Mouse (Mus musculus) spleen, postnatal 14 days (tissue): Measurements from ENCODE around the gene Sox5.

Experiments used
- DNase-seq, 2 experiments: peaks; one replicate each; pipeline ENCODE4 v3.0.0; 2021 to 2022; ENCODE audit warnings: low spot score in 2 of 2

Gene Sox5

DNA sequence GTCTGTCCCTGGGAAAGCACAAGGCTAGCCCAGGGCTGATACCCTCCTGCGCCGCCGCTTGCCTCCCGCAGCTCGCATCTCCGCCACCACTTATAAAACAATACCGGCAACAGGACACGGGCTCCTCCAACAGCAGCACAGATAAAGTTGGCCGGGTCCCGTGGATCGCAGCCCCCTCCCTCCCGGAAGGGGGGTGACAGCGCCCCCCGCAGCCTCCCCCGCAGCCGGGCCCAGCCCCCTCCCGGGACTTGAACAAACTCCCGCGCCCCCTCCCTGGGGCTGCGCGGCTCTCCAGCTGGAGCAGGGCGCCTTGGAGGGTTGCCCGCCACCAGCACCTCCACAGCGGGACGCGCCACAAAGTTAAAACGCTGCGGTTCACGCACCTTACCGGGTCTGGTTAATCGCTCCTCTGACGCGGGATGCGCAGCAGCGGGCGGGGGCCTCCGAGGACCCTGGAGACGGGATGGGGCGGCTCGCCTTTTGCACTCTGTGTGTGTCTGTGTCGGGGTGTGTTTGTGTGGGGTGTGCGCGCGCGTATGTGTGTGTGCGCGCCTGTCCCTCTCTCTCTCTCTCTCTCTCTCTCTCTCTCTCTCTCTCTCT lies at the start of gene Sox5:
Gene Sox5 (minus strand): TSS at position 547 of the 600 bp plus-strand sequence.
- peak in 1 of 2 experiments; percentile 17 for DNase-seq

DNA sequence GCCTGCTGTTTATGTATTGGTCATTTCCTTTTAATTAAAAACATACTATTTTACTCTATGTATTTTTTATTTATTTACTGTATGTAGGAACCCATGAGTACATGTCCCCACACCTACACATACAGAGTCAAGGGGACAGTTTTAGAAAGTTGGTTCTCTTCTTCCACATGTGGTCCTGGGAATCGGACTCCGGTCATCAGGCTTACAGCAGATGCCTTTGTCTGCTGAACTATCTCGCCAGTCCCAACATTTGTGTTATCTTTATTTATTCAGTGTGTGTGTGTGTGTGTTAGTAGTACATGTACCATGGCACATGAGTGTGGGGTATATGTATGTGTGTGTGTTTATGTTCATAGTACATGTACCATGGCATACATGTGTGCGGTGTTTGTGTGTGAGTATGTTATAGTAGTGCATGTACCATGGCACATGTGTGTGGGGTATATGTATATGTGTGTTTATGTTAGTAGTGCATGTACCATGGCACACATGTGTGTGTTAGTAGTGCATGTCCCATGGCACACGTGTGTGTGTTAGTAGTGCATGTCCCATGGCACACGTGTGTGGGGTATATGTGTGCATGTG lies 43.3 kb upstream of the Sox5 start:
- DNase-seq, result no peak

DNA sequence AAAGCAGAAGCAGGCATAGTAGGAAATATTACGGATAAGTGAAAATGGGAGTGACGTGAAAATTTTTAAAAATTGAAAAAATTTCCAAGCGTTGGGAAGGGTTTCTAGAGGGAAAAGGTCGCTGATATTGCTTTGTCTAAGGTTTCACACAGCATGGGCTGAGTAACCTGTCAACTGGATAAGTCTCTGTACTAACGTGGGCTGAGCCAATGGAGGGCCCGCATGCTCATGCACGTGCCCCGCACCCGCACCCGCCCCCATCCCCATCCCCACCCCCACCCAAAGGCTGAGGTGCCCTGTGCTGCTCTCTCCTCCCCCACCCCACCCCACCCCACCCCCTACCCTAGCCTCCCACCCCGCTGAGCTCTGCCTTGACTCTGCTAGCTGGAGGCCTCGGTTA lies 42.4 kb upstream of the Sox5 start:
- no peak for DNase-seq

DNA sequence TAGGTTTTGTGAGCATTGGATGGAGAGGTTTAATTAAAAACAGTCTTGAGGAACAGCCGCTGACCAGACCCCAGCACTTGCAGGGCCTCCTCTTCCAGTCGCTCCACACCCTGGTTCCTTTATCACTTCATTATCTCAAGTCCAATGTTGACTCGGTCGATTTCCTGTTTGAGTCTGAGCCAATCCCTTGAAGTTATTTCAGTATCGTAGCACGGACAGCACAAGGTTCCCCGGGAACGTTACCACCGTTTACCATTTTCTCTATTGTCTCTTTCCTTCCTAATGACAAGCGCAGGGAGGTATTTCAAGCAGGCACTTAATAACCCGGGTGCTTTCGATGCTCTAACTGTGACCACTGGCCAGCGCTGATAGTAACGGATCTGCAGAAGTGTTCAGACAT lies 40.8 kb upstream of the Sox5 start:
- no peak for DNase-seq

DNA sequence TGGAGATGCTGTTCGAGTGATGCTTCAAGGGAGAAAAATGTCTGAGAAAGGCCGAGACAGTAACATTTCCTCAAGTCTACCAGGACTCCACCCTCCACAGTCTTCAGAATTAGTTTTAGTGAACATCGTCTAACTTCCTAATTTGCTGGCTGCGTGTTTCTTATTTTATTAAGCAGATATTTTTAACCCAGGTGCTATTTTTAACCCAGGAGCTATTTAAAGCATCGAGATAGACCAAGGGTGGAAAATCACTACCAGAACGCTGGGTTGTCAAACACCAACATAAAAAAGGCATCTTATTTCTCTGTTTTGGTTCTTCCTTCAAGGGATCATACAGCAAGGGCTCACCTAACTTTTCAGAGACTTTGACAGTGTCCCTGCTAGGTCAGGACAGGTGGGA lies 39.2 kb upstream of the Sox5 start:
- no peak for DNase-seq

DNA sequence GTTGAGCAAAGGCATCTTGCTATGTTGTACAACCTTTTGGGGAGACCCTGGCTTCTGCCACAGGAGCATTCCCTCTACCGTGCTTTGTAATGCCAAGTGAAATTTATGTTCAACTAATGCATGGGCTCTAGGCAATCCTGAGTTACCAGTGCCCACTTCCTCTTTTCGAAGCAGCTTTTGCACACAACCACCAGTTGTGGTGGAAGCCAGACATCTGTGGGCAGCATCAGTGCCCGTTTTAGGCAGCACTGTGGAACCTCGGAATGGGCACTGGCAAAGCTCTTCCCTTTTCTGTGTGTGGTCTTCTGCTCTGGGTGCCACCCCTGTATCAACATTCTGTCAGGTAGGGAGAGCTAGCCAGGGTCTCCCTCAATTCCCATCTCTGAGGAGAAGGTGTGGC lies 36.2 kb upstream of the Sox5 start:
- peak in 1 of 2 experiments; percentile 9 for DNase-seq

DNA sequence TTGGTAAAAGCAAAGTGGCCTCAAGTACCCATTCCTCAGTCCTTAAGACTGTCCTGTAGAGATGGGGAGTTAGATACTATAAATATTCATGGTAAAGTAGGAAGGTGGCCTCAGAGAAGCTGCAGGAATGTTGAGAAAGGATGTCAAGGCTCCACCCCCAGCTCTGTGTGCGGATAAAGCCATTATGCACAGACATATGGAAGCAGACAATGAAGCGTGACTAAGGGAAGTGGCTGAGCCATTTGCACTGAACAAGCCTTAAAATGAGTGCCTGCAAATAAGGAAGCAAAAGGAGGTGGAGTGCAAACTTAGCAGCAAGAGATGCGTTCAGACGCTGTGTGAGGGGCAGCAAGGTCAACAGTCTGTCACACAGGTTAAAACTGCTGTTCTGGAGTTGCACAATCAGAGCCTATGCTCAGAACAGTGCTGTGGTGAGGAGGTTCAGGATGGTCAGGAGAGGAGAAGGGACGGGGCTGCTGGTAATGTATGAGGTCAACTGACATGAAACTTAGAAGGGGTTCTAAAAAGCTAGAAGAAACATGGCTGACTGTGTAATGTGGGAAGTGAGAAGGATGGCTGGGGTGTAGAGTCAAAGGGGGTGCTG lies 35.7 kb upstream of the Sox5 start:
- no peak for DNase-seq

DNA sequence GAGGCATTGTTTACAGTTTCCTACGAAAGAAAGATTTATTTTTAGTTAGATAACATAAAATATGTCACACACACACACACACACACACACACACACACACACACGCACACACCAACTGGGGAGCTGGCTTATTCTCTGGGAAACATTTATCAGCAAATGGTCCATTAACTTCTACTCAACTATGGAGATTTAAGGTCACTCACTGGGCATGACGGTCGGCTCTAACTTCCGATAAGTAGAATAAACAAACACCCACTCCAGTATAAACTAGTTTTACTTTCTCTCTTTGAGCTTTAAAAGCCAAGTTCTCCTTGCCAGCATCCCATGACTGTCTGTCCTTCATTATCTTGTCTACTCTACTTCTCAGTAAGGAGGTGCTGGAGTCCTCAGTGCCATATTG lies 33.8 kb upstream of the Sox5 start:
- DNase-seq, result no peak

DNA sequence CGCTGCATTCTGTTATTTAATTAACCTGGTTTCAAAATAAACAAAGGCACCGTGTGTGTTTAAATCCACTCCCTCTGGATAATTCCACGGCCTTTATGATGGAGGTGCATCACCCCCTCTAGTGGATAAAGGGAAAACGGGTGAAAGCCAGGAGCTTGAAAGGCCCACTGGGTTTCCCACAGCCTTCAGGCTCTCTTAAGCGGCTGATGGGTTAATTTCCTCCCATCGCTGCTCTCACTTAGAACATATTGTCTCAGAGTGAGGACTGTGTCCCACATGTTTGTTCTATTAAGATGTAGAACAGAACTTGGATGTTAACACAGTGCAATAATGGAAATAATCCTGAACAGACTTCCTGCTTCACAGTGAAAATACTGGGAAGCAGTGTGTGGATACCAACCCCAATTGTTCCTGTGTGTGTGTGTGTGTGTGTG lies 33.2 kb upstream of the Sox5 start:
- no peak for DNase-seq

DNA sequence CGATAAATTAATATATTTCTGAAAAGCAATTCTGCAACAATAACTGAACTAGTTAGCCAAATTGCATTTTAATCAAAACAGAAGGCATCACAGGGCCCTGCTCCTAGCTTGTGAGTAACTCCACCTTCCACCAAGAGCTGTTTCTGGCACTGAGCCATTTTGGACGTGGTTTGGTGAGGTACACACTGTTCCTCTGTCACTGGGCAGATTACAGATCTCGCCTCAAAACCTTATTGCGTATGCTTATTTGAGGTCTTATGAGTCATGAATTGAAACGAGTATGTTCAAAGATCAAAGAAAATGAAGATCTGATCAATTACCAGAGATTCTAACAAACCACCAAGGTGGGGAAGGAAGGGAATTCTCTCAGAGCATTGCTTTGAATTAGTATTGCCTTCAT lies 22.5 kb upstream of the Sox5 start:
- no peak for DNase-seq

DNA sequence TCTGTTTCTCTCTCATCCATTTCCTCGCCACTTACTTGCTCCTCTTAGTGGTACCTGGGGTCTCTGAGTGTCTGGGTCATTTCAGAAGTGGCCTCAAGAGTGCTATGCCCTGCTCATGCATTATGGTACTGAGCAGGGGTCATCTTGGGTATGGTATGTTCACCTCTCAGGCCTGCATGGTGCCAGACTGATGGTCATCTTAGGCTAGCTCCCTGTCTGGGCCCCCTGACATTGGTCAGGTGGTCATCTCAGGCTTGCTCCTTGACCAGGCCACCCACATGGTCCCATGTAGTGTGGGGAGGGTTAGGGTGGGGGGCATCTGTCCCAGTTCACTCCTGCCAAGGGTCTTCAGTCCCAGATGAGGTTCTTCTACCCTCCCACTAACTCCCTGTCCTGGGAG lies 21.3 kb upstream of the Sox5 start:
- DNase-seq, result no peak

DNA sequence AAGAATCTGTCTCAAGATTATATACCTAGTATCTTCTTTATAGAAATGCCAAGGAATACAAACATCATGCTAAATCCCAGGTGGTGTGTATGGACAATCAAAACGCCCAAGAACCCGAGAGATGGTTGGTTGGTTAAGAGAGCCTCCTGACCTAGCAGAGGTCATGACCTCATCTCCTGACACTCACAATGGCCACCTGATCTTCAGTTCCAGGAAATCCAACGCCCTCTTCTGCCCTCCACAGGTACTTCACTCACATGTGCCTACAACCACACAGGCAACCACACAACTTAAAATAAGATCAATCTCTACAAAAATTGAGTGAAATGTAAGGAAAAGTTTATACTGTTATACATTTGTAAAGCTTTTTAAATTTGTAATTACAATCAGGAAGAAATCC lies 12.6 kb upstream of the Sox5 start:
- no peak for DNase-seq

DNA sequence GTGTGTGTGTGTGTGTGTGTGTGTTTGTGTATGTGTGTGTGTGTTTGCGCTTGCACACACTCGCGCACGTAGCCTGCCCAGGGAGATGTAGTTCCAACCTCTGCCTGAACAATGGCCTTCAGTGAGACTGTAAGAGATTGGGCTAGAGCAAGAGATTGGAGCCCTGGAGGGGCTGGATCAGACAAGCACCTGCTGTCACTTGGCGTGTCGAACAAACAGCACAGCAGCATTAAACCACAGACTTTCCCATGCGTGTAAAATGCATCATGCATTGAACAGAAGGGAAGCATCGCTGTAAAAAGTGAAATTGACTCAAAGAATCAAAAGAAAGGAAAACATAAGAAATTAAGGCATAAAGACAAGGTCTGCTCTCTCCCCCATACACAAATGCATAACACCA lies 11.1 kb upstream of the Sox5 start:
- no peak for DNase-seq

DNA sequence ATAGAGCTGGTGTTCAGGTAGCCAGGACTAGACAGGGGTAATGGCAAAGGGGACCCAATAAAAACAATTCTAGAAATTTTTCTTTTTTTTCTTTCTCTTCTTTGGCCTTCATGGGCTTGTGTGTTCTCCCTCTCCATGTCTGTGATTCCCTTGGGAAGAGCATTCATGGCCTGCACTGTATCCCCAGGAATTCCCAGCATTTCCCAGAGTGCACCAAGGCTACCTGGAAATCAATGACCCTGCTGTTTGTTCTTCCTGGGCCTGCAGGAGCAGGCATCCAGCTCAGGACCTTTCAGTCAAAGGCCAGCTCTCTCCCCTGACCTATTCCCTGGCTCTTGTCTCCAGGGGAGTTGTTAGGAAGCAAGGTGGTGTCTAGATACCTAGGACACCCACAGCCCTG lies 1.5 kb upstream of the Sox5 start:
- DNase-seq, result no peak

DNA sequence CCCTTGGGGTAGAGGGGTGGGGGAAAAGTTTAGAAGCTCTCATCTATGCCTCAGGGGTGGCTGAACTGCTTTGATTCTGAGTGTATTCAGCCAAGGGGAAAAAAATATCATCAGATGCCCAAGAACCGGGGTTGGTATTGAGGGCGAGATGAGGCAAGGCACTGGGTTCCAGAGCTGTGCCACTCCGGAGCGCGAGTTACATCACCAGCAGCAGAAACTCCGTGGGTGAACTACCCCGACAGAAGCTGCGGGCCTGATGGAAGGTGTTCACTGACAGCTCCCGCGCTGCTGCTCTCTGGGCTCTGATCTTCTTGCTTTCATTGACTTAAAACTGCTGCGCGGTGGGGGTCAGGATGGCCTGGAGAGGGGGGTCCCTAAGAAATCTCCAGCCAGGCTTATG lies 1.1 kb upstream of the Sox5 start:
- no peak for DNase-seq

DNA sequence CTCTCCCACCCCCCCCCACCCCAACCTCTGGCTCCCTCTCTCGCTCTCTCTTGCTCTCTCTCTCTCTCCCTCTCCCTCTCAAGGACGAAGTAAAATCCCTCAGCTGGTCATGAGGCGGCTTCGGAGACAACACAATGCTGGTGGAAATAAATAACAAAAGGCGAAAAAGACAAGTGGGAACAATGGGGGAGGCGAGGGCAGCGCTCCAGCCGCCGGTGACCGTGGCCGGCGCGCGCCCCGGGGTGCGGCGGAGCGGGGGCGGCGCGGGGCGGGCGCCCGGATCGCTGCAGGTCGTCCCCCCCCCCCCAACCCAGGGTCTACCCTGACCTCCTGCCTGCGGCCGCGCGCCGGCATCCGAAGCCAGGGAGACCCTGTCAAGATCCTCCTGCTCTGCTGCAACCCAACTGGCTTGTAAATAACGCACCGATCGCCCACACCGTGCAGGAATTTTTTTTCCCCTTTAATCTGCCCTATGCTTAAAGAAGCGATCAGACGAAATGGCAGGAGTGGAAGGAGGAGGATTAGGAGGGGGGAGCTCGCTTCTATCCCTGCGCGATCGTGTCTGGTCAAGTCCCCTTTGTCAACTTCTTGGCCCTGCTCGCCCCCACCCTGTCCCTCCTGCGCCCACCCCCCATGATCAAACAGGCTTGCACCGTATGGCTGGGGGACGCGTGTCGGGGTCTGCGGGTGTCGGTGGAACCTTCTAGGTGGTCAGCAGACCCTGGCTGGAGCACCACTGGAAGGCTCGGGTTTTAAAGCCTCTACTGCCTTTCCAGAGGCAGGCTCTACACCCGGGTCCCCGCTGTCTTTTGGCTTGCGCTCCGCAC lies 467 bp upstream of the Sox5 start:
- DNase-seq, result no peak

DNA sequence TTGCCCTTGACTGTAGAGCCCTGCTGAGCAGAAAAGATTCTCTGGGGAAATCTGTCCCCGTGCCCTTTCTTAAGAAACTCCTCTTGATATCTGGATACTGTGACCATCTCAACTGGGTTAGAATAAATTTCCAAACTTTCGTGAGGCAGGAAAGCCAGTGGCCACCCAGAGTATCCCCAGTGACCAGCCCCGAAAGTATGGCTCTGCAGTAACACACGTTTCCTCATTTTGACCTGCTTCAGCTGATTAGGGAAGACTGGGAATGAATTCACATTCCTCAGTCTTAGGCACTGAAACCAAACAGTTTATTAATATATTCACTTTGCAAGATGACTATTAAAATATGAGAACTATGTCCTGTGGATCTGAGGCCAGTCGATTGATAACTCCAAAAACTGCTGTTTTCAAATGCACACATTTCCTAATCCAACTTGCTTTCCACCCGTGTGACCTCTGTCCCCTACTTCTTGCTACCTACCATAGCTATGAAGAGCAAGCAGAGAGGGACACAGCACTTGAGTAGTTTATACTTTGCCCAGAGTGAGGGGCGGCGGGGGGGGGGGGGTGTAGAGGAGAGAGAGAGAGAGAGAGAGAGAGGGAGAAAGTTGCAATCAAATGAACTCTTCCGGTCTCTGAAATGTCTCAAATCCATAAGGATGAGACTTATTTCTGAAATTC lies 1.0 kb downstream of the Sox5 start:
- DNase-seq, result no peak

DNA sequence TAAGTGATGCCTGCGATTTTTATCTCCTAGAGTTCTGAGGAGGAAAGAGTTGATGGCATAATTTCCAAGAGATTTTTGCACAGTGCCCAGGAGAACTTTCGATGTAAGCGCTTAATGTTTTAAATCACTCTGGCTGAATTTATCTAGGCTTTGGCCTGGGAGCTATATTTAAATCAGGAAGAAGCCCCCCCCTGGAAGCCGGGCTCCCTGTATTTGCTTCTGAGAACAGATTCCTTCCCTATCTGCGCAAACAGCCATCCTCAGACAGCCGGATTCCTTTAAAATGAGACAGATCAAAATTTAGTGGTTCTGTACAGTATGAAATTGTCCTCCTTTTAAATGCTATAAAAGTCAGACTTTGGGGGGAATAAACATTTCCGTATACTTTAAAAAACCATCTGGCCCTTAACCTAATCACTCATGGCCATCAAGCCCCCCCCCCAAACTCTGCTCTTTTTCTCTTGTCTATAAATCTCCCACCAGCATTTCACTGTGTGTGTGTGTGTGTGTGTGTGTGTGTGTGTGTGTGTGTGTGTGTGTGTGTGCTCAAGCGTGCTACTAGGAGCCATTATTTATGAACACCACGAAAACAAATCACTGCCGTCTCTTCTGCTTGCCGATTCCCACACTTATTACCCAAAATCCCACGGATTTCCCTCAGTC lies 1.7 kb downstream of the Sox5 start:
- no peak for DNase-seq

DNA sequence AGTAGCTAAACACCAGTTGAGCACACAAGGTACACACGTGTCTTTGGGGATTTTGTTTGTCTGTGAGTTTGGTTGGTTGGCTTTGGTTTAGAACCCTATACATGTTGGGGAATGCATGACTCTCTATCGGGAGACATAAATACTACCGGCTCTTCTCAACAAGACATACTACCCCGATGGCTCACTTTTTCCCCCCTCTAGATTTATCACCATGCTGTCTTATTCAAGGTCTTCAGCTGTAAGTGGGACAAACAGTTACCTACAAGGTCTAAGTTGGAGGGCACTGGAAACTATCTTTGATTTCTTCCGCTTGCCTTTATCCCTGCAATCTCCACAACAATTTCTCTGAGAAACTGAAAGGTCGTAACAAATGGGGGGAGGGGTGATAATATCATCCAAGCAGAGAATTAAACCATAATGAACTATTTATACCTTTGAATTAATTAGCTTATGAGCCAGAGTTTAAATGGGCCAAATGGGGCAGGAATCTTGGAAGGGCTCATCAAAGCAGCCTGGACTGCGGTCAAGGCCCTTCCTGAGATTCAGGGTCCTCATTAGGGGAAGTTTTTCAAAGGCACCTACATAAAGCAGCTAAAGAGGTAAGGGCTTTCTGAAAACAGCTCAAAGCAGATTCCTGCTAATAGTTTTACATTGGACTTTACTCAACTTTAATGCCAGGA lies 4.3 kb downstream of the Sox5 start:
- DNase-seq, result no peak

DNA sequence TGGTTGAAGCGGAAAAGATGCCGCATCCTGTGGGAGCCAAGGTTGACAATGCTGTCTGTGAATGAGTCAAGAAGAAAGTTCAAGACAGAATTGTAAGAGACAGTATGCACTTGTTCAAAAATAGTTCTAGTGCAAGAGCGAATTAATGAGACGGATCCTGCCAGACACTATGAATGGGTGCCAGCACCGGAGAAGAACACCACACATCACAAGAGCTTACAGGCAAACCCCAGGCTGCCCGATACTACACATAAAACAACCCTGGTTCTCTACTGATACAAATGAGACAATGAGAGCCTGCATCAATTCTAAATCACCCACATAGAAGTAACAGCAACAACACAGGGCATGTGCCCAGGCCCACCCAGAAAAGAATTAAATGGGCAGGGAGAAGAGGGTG lies 8.0 kb downstream of the Sox5 start:
- DNase-seq, result no peak

DNA sequence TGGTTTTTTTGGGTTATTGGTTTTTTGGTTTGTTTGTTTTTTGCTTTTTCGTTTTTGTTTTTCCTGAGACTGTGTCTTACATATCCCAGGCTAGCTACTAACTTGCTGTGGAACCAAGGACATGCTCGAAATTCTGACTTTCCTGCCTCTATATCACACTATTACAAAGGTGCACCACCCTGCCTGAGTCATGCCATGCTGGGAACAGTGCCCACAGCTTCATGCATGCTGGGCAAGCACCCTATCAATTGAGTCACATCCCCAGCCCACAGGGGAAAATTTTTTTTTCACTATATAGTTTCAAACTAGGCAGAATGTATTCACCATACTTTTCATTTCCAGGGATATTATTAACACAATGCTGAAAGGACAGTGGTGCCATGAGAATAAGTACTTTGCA lies 8.8 kb downstream of the Sox5 start:
- DNase-seq, result no peak
